Mouse (Mus musculus) mesoderm, embryonic 11.5 days (tissue): Measurements from ENCODE around the gene Srcin1.

Experiments
- DNase-seq: peaks from one replicate; pipeline ENCODE4 v3.0.0-alpha.2; 2012; ENCODE audit warnings: low read depth, low spot score

Srcin1 gene

DNA sequence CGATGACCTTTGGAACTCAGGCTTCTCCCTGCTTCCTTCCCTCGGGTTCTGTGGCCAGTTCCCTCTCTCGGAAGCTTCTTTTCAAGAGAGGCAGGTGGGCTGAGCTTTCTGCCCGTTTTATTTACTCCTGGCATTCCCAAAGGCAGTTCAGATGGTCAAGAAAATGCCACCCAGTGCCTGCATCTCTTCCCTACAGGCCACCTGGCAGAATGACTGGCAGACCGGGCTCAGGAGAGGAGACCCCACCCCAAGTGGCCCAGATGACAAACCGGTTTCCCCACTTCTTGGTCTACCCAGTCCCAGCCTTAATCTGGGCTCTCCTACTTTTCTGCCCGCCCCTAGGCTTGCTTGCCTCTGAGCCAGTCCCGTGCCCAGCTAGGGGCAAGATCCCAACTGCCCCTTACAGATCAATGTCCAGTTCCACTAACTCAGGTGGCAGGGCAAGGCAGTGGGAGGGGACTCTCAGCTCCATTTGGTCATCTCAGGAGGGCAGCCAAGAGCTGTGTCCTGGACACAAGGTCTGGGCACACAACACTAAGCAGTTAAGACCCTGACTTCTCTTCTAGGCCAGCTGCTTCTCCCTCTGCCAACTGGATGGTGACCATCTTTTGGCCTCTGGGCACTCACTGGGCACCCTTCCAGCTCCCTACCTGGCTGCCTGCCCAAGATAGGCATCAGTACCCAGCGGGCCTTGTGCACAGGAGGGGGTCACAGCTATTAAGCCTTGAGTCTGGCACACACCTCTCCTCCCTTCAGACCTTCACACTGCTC, at the start of gene Srcin1:
Gene Srcin1 (minus strand): TSS at position 51 of the 771 bp plus-strand sequence.
- DNase-seq = no peak

DNA sequence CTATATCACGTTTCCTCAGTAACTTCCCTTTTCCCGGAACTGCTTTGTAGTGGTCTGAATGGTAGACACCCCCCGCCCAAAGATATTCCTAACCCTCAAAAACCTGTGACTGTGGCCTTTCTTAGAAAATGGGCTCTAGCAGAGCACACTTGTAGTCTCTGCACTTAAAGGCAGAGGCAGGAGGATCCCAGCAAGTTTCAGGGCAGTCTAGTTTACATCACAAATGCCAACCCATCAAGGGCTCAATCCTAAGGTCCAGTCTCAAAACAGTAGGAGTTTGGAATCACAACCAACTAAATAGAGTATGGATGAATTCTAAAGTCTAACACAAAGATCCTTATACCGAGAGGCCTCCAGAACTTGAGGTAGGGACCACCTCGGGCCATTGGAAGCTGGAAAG, 49.6 kb upstream of the Srcin1 start:
- DNase-seq = no peak

DNA sequence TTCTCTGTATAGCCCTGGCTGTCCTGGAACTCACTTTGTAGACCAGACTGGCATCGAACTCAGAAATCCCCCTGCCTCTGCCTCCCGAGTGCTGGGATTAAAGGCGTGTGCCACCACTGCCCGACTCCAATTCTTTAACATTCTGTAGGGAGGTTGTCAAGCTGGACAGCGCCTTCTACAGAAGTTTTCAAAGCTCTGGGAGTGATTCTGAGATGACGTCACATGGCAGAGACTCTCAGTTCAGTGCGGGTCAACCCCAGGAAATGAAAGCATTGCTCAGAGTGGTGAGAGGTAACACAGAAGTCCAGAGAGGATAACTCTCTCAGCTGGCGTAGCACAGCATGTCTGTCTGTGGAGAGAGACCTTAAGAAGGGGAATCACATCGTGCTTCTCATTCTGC, 47.2 kb upstream of the Srcin1 start:
- no peak for DNase-seq

DNA sequence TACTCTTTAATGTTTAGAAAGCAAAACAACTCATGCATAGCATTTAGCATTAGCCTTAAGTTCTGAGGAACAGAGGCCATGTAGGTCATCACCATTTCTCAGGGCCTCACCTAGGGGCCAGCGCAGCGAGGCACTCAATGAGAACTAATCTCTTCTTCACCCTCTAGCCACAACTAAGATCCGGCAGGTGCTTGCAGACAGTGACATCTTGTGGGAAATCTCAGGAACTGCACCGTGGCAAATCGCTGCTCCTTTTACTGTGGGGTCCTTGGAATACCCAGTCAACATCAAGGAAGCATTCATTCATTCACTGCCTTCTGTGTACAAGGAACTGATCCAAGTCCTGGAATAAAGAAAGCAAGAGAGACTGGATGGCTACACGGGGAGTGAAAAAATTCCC, 46.5 kb upstream of the Srcin1 start:
- DNase-seq = peak; percentile 82

DNA sequence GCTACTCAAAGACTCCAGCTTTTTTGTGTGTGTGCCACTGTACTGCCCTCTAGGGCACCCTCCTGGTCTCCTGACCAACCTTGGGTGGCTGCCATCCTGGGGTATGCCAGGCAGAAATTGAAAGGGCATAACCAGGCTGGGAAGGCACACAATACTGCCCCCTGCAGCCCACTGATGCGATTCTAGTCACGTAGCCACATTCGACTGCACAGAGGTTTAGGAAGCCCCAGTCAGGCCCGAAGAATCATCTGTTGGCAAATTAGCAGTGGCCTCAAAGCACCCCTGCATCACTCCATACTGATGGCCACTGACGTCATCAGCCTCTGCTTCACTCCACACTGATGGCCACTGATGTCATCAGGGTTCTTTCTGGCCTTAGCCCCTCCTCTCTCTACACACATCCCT, 43.4 kb upstream of the Srcin1 start:
- no peak for DNase-seq

DNA sequence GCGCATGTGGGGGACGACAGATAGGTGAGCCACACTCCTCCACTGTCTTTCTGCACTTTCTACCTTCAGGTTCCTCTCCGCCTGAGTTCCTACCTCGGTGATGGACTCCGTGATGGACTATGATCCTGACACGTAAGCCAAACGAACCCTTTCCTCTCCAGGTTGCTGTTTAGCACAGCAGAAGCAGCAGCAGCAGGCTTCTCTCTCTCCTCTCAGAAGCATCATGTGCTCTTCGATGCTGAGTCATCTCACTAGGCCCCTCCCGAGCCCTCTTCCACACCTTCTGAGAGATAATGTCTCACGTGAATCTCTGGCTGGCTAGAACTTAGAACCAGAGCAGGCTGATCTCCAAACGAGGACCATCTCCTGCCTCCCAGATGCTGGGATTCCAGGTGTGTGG, 42.4 kb upstream of the Srcin1 start:
- no peak for DNase-seq

DNA sequence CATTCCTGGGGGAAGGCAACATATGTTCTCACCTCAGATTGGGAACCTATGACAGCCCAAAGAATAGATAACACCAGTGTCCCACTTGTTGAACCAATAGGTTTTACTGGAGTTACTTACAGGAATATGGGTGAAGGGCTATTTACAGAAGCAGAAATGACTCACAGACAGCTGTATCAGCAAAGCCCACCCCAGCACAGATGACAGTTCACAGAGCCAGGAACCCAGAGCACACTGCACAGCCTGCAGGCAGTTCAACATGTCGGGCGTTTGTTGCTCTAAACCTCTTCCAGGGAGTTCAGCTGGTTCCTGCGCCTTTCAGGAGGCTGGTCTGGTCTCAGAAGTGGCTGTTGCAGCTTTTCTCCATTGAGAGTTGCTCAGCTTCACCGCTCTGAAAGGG, 39.3 kb upstream of the Srcin1 start:
- DNase-seq = no peak

DNA sequence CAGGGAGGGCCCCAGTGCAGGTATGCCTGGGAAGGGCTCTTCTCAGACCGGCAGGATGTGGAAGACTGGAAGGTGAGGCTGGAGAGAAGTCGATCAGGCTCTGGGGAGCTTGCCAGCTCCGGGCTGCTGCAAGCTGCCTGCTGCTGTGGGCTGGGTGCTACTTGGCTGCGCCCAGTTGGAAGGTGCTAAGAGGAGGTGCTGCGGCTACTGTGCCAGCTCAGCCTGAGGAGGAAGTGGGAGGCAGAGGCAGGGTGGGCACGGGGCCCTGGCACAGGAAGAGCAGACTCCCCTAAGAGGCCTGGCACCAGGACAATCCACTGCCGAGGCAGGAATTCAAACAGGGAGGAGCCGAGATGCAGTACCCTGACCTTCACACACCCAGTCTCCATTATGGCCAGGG, 35.1 kb upstream of the Srcin1 start:
- DNase-seq = no peak

DNA sequence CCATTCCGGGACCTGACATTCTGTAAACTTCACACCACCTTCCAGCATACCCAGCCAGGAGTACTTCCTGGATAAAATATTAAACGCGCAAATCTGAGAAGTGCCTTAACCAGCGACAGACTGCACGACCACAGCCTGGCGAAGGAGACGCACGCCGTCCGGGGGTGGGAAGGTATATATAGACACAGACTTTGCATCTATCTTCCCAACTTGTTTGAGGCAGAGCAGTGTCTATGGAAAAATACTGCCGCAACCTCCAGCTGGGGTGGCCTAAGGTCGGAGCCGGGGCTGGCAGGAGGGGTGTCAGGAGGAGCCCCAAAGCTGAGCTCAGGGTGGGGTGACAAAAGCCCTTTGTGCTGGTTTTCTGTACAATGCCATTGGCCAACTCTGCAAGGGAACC, 33.8 kb upstream of the Srcin1 start:
- no peak for DNase-seq

DNA sequence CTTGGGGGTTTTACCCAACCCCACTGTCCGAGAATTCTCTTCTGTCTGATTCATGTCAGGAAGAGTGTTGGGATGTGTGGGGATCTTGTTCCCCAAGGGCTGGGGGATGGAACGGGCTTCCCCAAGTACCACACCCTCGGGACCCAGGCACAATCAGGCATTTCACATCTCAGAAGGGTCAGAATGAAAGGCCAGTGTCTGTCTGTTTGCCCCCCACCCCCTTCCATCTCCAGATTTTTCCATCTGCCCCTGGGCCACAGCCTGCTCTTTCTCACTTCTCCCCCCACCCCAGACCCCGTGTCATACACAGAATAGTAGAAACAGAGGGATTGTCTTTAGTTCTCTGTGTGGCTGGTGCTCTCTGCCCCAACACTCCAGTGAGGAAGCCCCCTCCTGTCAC, 32.9 kb upstream of the Srcin1 start:
- DNase-seq = no peak

DNA sequence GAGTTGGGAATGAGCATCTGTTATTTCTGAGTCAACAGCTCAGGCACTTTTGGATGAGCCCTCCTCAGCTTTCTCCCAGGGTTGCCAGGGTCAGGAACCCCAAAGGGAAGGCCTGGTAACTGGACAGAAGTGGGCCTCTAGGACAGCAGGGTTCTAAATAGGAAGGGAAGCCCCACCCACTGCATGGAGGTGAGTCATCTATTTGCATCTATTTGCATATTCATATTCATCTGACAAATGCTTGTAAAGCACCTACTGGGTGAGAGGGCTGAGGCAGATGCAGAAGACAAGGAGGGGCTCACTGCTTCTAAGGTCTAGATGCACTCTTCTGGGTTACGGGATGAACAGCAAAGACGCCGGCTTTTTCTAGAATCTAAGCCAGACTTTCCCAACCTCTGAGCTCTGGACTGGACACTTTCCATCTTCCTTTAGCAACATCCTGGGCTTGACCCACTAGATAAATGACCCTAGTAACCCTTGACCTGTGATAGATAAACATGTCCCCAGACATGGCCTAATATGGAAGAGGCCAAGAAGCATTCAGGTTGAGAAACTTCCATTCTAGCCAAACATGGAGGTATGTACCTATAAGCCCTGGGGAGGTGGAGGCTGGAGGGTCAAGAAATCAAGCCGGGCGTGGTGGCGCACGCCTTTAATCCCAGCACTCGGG, 31.2 kb upstream of the Srcin1 start:
- DNase-seq = no peak

DNA sequence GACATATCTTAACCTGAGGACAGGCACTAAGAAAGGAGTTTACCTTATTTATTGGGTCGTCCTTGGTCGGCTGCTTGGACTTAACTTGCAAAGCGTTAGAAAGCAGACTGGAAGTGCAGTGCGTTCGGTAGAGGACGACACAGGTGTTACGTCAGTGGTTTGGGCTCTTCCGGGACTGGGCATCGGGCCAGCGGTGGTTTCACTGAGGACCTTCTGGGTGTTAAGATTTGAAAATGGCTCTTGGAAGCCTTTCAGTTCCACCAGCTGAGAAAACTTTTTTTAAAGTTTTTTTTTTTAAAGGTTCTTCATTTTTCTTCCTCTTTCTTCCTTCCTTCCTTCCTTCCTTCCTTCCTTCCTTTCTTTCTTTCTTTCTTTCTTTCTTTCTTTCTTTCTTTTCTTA, 27.9 kb upstream of the Srcin1 start:
- no peak for DNase-seq

DNA sequence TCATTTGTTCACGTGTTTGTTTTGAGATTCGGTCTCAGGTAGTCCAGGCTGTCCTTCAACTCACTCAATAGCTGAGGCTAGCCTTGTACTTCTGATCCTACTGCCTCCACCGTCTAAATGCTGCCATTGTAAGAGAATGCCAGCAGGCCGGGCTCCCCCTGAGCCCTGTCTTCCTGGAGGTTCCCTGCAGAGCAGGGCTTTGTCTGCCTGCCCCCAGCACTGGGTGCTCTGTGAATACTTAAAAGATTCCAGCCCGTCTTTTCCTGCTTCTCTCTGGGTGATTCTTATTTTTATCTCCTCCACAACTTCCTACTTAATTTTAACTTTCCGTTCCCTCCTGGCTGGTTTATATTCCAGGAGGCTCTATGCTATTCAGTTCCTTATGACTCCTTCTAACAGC, 26.2 kb upstream of the Srcin1 start:
- DNase-seq = no peak

DNA sequence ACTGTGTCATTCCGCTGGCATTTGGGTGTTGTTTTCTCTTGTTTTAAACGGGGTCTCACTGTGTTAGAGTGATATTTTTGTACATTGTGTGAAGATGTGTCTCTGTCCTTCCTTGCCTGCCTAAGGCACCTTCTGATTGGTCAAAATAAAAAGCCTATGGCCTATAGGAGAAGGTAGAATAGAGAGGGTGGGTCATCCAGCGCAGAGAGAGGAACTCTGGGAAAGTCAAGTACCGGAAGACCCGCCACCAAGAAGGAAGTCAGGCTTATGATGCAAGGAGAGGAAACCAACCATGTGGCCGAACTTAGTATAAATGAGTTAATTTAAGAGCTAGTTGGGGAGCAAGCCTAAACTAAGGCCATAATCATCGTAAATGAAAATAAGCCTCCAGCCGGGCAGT, 23.1 kb upstream of the Srcin1 start:
- no peak for DNase-seq

DNA sequence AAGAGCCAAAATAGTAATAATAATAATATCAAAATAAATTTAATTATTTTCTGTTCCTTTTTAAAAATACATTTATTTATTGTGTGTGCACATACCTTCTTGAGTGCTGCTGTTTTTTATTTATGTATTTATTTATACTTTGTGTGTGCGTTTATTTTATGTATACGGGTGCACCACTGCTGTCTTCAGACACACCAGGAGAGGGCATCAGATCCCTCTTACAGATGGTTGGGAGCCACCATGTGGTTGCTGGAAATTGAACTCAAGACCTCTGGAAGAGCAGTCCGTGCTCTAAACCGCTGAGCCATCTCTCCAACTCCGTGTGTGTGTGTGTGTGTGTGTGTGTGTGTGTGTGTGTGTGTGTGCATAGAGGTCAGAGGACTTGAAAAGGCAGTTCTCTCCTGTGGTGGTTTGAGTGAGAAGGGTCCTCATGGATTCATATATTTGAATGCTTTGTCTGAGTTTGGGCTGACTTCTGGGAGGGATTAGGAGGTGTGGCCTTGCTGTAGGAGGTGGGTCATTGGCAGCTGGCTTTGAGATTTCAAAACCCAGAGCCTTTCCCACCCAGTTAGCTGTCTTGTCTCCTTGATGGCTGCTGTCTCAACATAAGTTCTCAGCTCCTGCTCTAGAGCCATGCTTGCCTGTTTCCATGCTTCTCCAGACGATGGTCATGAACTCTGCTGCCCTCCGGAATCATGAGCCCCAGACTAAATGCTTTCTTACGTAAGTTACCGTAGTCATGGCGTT, 22.1 kb upstream of the Srcin1 start:
- no peak for DNase-seq

DNA sequence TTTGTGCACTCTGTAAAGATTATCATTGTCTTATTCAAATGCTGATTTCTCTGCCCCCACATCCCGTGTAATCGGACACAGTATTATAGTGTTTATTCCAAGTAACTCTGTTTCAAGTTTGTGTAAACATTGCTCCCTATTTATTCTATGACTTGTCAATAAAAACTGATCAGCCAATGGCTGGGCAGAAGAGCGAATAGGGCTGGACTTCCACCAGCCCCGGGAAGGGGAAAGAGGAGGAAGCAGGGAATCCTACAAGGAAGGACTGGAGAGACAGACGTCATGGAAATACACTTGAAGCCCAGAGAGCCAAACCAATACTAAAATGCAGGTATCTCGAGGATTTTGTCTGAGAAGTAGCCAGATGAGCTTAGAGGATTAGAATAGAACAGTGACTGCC, 18.1 kb upstream of the Srcin1 start:
- no peak for DNase-seq

DNA sequence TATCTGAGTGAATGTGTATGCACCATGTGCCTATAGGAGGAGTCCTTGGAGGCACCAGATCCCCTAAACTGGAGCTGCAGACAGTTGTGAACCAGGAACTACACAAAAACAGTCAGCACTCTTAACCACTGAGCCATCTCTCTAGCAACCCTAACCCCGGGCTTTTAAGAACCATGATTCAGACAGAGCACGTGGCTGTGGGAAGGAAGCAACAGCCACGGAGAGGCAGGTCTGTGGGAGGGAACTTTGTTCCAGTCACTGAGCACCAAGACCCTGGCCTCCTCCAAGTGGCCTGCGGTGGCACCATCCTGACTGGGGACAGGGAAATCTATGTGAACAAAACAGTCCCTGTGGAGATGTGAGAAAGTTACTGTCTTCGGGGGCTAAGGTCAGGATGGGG, 15.9 kb upstream of the Srcin1 start:
- DNase-seq = no peak

DNA sequence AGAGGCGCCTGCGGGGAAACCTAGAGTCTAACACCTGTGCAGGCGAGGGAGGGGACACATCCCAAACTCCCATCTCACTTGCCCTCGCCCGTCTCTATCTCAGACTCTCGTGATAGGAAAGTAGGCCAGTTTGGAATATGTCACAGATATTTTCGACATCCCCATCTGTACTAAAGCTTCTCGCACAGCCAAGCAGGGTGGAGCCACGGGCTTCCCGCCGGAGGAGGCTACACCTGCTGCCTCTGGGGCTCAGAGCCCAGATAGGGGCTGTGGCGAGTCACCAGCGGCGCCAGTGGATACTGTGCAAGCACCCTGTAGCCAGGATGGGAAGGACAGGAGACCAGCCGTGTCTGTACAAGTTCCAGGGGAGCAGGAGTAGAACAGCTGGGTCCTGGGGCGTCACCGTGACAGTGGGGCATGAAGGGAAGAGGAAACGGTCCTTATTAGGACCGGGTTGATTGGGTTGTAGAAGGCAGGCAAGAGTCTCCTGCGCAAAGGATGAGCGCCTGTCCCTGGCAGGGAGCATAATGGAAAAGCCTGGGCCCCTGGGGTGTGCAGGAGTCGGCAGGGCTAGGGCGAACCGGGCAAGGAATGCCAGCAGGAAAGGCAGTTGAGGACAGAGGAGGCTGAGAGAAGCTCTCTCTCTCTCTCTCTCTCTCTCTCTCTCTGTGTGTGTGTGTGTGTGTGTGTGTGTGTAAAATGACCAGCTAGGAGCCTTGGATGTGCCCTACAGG, 14.4 kb upstream of the Srcin1 start:
- DNase-seq = no peak

DNA sequence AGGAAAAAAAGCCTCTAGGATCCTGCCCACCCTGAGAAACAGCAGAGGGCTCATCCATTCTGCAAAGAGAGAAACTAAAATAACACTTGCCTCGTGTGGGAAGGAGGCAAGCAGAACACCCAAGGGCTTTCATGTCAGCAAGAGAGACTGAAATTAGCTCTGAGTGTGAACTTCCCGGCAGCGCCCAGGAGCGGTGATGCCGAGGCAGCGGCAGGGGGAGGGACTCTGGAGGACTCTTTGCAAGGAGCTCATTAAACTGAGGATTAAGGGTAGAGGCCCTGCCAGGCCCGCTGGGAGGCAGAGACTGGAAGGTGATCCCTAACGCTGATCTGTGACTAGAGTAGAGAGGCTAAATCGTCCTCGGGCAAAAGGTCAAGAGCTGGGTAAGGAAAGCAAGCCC, 13.2 kb upstream of the Srcin1 start:
- no peak for DNase-seq

DNA sequence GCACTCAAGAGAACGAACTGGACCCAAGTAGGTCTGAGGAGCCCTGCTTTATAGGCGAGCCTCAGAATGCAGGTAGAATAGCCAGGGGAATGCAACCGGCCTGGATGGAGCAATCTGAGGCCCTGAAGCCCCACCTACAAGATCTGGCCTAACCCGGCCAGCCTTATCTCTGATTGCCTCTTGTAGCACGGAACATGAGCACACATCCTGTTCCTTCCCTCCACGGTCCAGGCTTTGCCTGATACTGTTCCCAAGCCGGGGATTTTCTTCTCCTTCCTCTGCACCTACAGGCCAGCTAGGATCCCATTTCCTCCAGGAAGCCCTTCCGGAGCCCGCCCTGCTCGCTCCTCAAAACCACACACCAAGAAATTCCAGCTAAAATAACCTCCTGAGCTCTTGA, 9.9 kb upstream of the Srcin1 start:
- no peak for DNase-seq

DNA sequence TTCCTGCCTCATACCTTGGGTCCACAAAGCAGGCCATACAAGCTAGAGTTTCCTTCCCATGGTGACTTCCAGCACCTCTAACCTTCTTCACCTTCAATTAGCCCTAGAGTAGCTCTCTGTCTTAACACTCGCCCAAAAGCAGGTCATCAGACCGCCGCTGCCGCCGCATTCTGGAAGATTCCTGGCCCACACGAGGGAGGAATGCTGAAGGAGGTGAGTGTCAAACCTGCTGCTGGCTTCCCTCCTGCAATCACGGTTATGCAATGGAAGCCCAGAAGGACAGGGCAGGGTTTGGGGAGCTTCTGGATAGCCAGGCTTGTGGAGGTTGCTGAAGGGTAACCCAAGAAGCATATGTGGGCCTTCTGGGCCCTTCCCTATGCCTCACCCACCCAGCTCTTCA, 8.5 kb upstream of the Srcin1 start:
- no peak for DNase-seq
